Mouse (Mus musculus) forebrain, embryonic 15.5 days (tissue): ENCODE results near the gene Hs6st3. TPM values are rescaled to one million over a fixed set of nuclear protein-coding genes. Genes with fewer than 3 reads are reported as not detected.
"Not testable (repeated sequence)": the region's sequence is repeated elsewhere in the genome, so short reads cannot be mapped to it uniquely, and the experiment has no call there.

ENCODE experiments used
- ATAC-seq: fragments of 200-750 bp; cut with Nextera tagmentation; replicated peaks from 2 replicates; pipeline ENCODE4 v1.8.0; 2017; ENCODE audit warnings: mild to moderate bottlenecking, moderate TSS enrichment, moderate library complexity
- H3K27ac ChIP-seq: fragments of 300-500 bp; sonication (generic); replicated peaks from 2 replicates; pipeline ENCODE4 v1.5.1; 2015; ENCODE audit warnings: mild to moderate bottlenecking, inconsistent platforms
- H3K27me3 ChIP-seq: fragments of 300-500 bp; sonication (generic); 2 replicates; pipeline ENCODE4 v1.6.1; 2015; ENCODE audit warnings: inconsistent platforms
- H3K36me3 ChIP-seq: fragments of 300-500 bp; sonication (generic); 2 replicates; pipeline ENCODE4 v1.6.1; 2015; ENCODE audit warnings: mild to moderate bottlenecking, inconsistent platforms
- H3K4me1 ChIP-seq: fragments of 300-500 bp; sonication (generic); 2 replicates; pipeline ENCODE4 v1.6.1; 2015; ENCODE audit warnings: inconsistent platforms
- H3K4me2 ChIP-seq: fragments of 300-500 bp; sonication (generic); replicated peaks from 2 replicates; pipeline ENCODE4 v1.6.1; 2015; ENCODE audit warnings: mild to moderate bottlenecking, inconsistent platforms
- H3K4me3 ChIP-seq: fragments of 300-500 bp; sonication (generic); 2 replicates; pipeline ENCODE4 v1.5.1; 2015; ENCODE audit warnings: mild to moderate bottlenecking, inconsistent platforms
- H3K9ac ChIP-seq: fragments of 300-500 bp; sonication (generic); replicated peaks from 2 replicates; pipeline ENCODE4 v1.6.1; 2015; ENCODE audit warnings: mild to moderate bottlenecking, inconsistent platforms
- H3K9me3 ChIP-seq: fragments of 300-500 bp; sonication (generic); 2 replicates; pipeline ENCODE4 v1.6.1; 2016; ENCODE audit warnings: inconsistent platforms
- WGBS: fragments of 180-500 bp; shearing (Covaris S2); methylation state at CpG from one replicate; pipeline ENCODE4 v1.1.7; 2015; ENCODE audit warnings: mixed read lengths; 5-methylcytosine and 5-hydroxymethylcytosine counted together
- polyA plus RNA-seq: library from polyadenylated mRNA; unstranded; fragments of >200 nt; fragmentation: Nextera tagmentation; extraction: Ambion mirVana; gene quantifications from 2 replicates; pipeline ENCODE4 v1.2.1, GENCODE M21; 2015

Gene Hs6st3
- polyA plus RNA-seq, 1 experiment from 2014 or later, result 1.4 TPM

DNA sequence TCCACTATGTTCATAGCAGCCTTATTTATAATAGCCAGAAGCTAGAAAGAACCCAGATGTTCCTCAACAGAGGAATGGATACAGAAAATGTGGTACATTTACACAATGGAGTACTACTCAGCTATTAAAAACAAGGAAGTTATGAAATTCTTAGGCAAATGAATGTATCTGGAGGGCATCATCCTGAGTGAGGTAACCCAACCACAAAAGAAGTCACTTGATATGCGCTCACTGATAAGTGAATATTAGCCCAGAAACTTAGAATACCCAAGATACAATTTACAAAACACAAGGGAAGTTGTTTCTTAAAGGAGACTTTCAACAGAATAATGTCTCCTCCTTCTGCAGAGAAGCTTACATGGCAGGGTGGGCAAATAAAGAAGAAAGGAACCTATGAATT is 449.2 kb downstream of the Hs6st3 start:
- 97% methylated on average over 1 of the region's 1 CpGs for WGBS
- H3K9ac ChIP-seq, H3K27ac ChIP-seq, H3K4me2 ChIP-seq, ATAC-seq, H3K27me3 ChIP-seq, H3K4me3 ChIP-seq, H3K9me3 ChIP-seq, H3K36me3 ChIP-seq, H3K4me1 ChIP-seq: not testable (repeated sequence)

GRCm38 (mm10) chr14:119604327-119604726 is 466.2 kb downstream of the Hs6st3 start:
- no peak overlapping the region for H3K27ac ChIP-seq
- H3K9me3 ChIP-seq, result no peaks in the 10 kb centered on the region
- H3K4me3 ChIP-seq, result no peak overlapping the region
- H3K4me1 ChIP-seq, result peaks cover 4% of the 10 kb centered on the region; the same call in 1 of the 2 replicates
- 48% methylated on average over 14 of the region's 14 CpGs for WGBS
- H3K36me3 ChIP-seq, result no peaks in the 10 kb centered on the region
- no peak overlapping the region for H3K4me2 ChIP-seq
- no peak for ATAC-seq
- H3K27me3 ChIP-seq, result no peaks in the 10 kb centered on the region
- H3K9ac ChIP-seq, result no peak overlapping the region

GRCm38 (mm10) chr14:119612793-119613192 is 474.7 kb downstream of the Hs6st3 start:
- H3K27ac ChIP-seq, result no peak overlapping the region
- no peaks in the 10 kb centered on the region for H3K4me1 ChIP-seq
- H3K4me2 ChIP-seq, result no peak overlapping the region
- no peaks in the 10 kb centered on the region for H3K9me3 ChIP-seq
- H3K36me3 ChIP-seq, result no peaks in the 10 kb centered on the region
- H3K27me3 ChIP-seq, result no peaks in the 10 kb centered on the region
- ATAC-seq, result no peak
- no peak overlapping the region for H3K4me3 ChIP-seq
- WGBS, result 85% methylated on average over 2 of the region's 2 CpGs
- H3K9ac ChIP-seq, result no peak overlapping the region

DNA sequence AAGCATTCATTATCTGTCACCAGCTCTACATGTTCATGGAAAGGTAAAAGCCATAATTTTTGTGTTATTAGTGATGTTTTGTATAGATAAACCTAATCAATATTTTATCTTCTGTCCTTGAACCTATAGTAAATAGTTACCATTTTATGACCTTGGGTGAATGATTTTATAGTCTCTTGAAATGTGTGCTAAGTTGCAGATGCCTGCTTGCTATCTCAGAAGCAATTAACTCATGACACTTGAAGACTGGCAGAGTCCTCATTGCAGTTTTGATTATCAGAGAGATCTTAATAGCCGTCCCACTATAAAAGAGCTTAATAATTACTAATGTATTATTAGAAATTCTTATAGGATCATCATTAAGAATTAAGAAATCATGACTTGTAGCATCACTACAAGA is 491.0 kb downstream of the Hs6st3 start:
- no peaks in the 10 kb centered on the region for H3K9me3 ChIP-seq
- no peaks in the 10 kb centered on the region for H3K27me3 ChIP-seq
- no peaks in the 10 kb centered on the region for H3K4me1 ChIP-seq
- no peak overlapping the region for H3K4me2 ChIP-seq
- no peak for ATAC-seq
- no peak overlapping the region for H3K9ac ChIP-seq
- no peak overlapping the region for H3K27ac ChIP-seq
- no peak overlapping the region for H3K4me3 ChIP-seq
- no peaks in the 10 kb centered on the region for H3K36me3 ChIP-seq
- WGBS, result 88% methylated on average over 1 of the region's 1 CpGs

GRCm38 (mm10) chr14:119633090-119633489 is 494.9 kb downstream of the Hs6st3 start:
- WGBS, result 74% methylated on average over 3 of the region's 3 CpGs
- H3K4me2 ChIP-seq, result no peak overlapping the region
- H3K9me3 ChIP-seq, result no peaks in the 10 kb centered on the region
- no peaks in the 10 kb centered on the region for H3K27me3 ChIP-seq
- H3K9ac ChIP-seq, result no peak overlapping the region
- H3K36me3 ChIP-seq, result no peaks in the 10 kb centered on the region
- H3K4me3 ChIP-seq, result no peak overlapping the region
- H3K4me1 ChIP-seq, result no peaks in the 10 kb centered on the region
- ATAC-seq, result no peak
- H3K27ac ChIP-seq, result no peak overlapping the region

DNA sequence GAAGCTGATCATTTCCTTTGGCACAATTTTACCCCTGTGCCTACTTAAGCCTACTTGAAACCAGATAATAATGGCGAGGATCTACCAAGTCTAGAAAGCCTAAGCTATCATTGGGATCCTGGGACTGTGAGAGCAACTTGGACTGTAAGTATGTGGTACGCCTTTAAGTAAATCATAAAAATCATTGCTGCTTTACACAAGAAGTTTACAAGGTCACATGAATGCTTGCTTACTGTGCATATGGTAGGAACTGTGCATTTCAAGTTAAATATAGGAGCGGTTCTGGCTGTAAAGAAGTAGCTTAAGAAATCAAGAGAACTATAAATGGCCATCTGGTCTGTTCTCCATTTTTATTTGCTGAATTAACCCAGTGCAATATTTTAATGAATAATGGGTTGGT is 495.5 kb downstream of the Hs6st3 start:
- Histone ChIP-seq H3K9ac (no peak overlapping the region), H3K36me3 (no peaks in the 10 kb centered on the region), H3K27me3 (no peaks in the 10 kb centered on the region), H3K4me1 (no peaks in the 10 kb centered on the region), H3K9me3 (no peaks in the 10 kb centered on the region), H3K4me2 (no peak overlapping the region), H3K4me3 (no peak overlapping the region), H3K27ac (no peak overlapping the region)
- WGBS, result 70% methylated on average over 3 of the region's 3 CpGs
- no peak for ATAC-seq

- Histone ChIP-seq H3K27me3 (no peaks in the 10 kb centered on the region), H3K4me3 (no peak overlapping the region), H3K9me3 (no peaks in the 10 kb centered on the region), H3K4me1 (no peaks in the 10 kb centered on the region), H3K36me3 (no peaks in the 10 kb centered on the region), H3K27ac (no peak overlapping the region), H3K9ac (no peak overlapping the region), H3K4me2 (no peak overlapping the region)
- ATAC-seq, result no peak
- 93% methylated on average over 1 of the region's 1 CpGs for WGBS
Measured at GRCm38 (mm10) chr14:119642874-119643273, 504.7 kb downstream of the Hs6st3 start.

DNA sequence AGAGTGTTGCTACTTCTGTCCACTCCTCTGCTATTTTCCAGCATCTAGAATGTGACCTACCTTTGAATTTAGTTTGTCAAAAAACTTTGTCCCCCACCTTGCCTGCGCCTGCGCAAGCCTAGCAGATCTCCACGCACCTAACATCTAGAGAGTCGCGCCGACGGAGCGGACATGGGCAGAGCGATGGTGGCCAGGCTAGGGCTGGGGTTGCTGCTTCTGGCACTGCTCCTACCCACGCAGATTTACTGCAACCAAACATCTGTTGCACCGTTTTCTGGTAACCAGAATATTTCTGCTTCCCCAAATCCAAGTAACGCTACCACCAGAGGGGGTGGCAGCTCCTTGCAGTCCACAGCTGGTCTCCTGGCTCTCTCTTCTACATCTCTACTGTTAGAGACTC is 505.7 kb downstream of the Hs6st3 start:
- 92% methylated on average over 12 of the region's 12 CpGs for WGBS

DNA sequence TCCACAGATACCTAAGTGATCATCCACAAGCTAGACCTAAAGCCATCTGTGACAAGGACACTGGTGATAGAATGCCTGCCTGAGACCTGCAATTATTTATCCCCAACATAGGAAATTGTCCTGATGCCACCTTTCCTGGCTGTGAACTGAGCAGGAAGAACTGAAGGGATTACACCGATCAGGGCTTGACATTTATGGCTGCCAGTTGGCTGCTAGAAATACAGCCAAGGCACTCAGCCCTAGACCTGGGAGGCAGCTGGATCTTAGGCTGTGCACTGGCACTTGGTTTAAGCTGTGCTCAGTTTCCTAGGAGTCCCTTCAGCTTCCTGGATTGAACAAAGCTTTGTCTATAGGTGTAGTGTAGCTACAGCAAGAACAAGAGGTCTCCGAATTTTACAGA is 518.8 kb downstream of the Hs6st3 start:
- H3K4me1 ChIP-seq, result no peaks in the 10 kb centered on the region
- WGBS, result 90% methylated on average over 2 of the region's 2 CpGs
- H3K36me3 ChIP-seq, result no peaks in the 10 kb centered on the region
- no peak for ATAC-seq
- no peak overlapping the region for H3K4me3 ChIP-seq
- no peak overlapping the region for H3K27ac ChIP-seq
- no peaks in the 10 kb centered on the region for H3K27me3 ChIP-seq
- no peaks in the 10 kb centered on the region for H3K9me3 ChIP-seq
- H3K9ac ChIP-seq, result no peak overlapping the region
- no peak overlapping the region for H3K4me2 ChIP-seq

More for the DNA sequence above, 505.7 kb downstream of the Hs6st3 start:
- Histone ChIP-seq H3K4me3 (no peak overlapping the region), H3K27ac (no peak overlapping the region), H3K4me1 (no peaks in the 10 kb centered on the region), H3K4me2 (no peak overlapping the region), H3K9ac (no peak overlapping the region), H3K36me3 (no peaks in the 10 kb centered on the region), H3K9me3 (no peaks in the 10 kb centered on the region), H3K27me3 (no peaks in the 10 kb centered on the region)
- no peak for ATAC-seq

DNA sequence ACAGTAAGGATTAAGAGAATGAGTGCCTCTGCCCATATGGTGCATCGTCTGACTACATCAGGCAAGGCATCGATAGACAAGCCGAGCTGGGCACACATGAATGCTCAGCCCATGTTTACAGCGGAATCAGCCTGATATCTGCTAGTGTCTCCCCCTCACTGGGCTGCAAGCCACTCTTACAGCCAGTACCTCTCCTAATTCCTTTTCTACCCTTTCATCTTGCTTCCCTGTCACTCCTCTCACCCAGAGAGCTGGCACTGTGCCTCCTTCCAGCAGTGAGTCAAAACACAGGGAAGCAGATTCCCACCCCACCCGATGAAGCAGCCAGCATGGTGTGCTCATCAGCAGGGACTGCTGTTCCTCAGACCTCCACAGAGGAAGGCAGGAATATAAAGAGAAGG is 527.6 kb downstream of the Hs6st3 start:
- Histone ChIP-seq H3K27me3 (no peaks in the 10 kb centered on the region), H3K9me3 (no peaks in the 10 kb centered on the region), H3K27ac (peak overlapping the region; percentile 67), H3K36me3 (no peaks in the 10 kb centered on the region), H3K4me3 (no peak overlapping the region), H3K4me2 (no peak overlapping the region), H3K4me1 (peaks cover 6% of the 10 kb centered on the region), H3K9ac (0 out of 2 replicates have a peak overlapping the region, but pooled peaks have one; percentile 13)
- ATAC-seq, result peak; percentile 91
- 34% methylated on average over 5 of the region's 5 CpGs for WGBS

DNA sequence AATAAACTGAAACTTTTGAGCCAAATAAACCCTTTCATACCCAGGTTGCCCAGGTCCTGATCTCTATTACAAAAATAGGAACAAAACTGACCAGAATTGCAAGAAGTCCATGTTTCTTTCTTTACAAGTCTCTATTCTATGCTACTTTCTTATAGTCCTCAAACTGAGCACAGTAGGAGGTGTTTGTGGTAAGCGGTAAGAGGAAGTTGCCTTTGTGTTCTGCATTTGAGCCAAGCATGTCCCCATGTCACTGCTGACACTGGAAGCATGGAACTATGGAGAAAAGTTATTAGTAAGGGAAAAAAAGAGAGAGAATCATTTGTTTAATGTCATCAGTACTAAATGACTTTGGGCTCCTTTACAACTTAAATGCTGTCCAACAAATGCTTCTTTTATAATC is 529.3 kb downstream of the Hs6st3 start:
- Histone ChIP-seq H3K9ac (no peak overlapping the region), H3K27me3 (no peaks in the 10 kb centered on the region), H3K4me3 (no peak overlapping the region), H3K27ac (no peak overlapping the region), H3K4me2 (no peak overlapping the region), H3K9me3 (no peaks in the 10 kb centered on the region), H3K36me3 (no peaks in the 10 kb centered on the region), H3K4me1 (peaks cover 6% of the 10 kb centered on the region)
- 87% methylated on average over 1 of the region's 1 CpGs for WGBS
- no peak for ATAC-seq

- H3K4me2 ChIP-seq, result no peak overlapping the region
- H3K27ac ChIP-seq, result no peak overlapping the region
- H3K9me3 ChIP-seq, result no peaks in the 10 kb centered on the region
- ATAC-seq, result peak; percentile 48
- H3K4me3 ChIP-seq, result no peak overlapping the region
- 80% methylated on average over 16 of the region's 16 CpGs for whole genome bisulfite sequencing
- H3K36me3 ChIP-seq, result no peaks in the 10 kb centered on the region
- peaks cover 2% of the 10 kb centered on the region for H3K4me1 ChIP-seq
- H3K27me3 ChIP-seq, result no peaks in the 10 kb centered on the region
- H3K9ac ChIP-seq, result no peak overlapping the region
Measured at GRCm38 (mm10) chr14:119670836-119671587, 532.9 kb downstream of the Hs6st3 start.

DNA sequence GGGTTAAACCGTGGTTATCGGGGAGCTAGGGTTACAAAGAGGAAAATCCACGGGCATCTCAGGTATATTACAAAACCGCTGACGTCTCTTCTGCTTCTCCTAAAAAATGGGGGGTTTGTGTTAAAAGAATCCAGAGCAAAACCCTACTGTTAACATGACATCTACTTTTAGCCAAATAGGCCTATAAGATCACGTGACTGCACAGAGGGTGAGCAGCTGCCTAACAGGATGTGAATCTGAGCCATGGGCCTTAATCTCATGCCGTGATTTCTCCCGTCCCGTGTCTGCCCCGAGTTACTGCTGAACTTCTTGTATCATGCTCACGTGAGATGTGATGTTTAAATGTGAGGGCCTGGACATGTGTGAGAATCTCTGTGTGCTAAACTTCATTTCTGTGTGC is 540.4 kb downstream of the Hs6st3 start:
- no peak overlapping the region for H3K4me2 ChIP-seq
- no peak overlapping the region for H3K27ac ChIP-seq
- H3K36me3 ChIP-seq, result no peaks in the 10 kb centered on the region
- WGBS, result 96% methylated on average over 11 of the region's 11 CpGs
- H3K27me3 ChIP-seq, result no peaks in the 10 kb centered on the region
- no peak for ATAC-seq
- no peak overlapping the region for H3K4me3 ChIP-seq
- no peak overlapping the region for H3K9ac ChIP-seq
- no peaks in the 10 kb centered on the region for H3K4me1 ChIP-seq
- no peaks in the 10 kb centered on the region for H3K9me3 ChIP-seq
